Mouse (Mus musculus) megakaryocyte, adult 5-6 weeks (primary cell): ENCODE measurements at regions not wholly inside any gene's neighbourhood (a gene's known extent, or its start where the extent isn't known, plus 50 kb on each side); places are given as distances from the start of the nearest gene placed in this dataset.
A peak's percentile ranks its signal among the peaks of the same experiment; 100 is the strongest.

Experiments used
- ATAC-seq: 2 replicates; pipeline ENCODE4 v1.8.0; 2016; ENCODE audit warnings: mild to moderate bottlenecking, inconsistent platforms; ENCODE audit not compliant: poor library complexity, severe bottlenecking

GRCm38 (mm10) chr6:100428759-100429158, 141.5 kb upstream of the Rybp start:
- ATAC-seq, result no peak

GRCm38 (mm10) chr6:100425551-100425950, 138.3 kb upstream of the Rybp start:
- no peak for ATAC-seq

GRCm38 (mm10) chr6:100424788-100425403, 137.6 kb upstream of the Rybp start:
- peak; percentile 86 for ATAC-seq

GRCm38 (mm10) chr6:100424181-100424580, 136.9 kb upstream of the Rybp start:
- no peak for ATAC-seq

GRCm38 (mm10) chr6:100423636-100424035, 136.4 kb upstream of the Rybp start:
- ATAC-seq, result no peak

GRCm38 (mm10) chr6:100422603-100423002, 135.3 kb upstream of the Rybp start:
- no peak for ATAC-seq

GRCm38 (mm10) chr6:100421706-100422578, 134.7 kb upstream of the Rybp start:
- no peak for ATAC-seq

GRCm38 (mm10) chr6:100420602-100421001, 133.3 kb upstream of the Rybp start:
- ATAC-seq, result no peak

GRCm38 (mm10) chr6:100419782-100420540, 132.7 kb upstream of the Rybp start:
- no peak for ATAC-seq

GRCm38 (mm10) chr6:100416046-100416445, 128.8 kb upstream of the Rybp start:
- peak; percentile 96 for ATAC-seq

GRCm38 (mm10) chr6:100415514-100415913, 128.2 kb upstream of the Rybp start:
- no peak; the same call in 1 of the 2 replicates for ATAC-seq

- no peak for ATAC-seq
Observed at GRCm38 (mm10) chr6:100414836-100415235, 127.6 kb upstream of the Rybp start.

GRCm38 (mm10) chr6:100412486-100412885, 125.2 kb upstream of the Rybp start:
- no peak for ATAC-seq

GRCm38 (mm10) chr6:100411968-100412367, 124.7 kb upstream of the Rybp start:
- no peak for ATAC-seq

GRCm38 (mm10) chr6:100410067-100410631, 122.9 kb upstream of the Rybp start:
- ATAC-seq, result peak; percentile 79

GRCm38 (mm10) chr6:100408826-100409225, 121.5 kb upstream of the Rybp start:
- ATAC-seq, result no peak

GRCm38 (mm10) chr6:100406504-100406903, 119.2 kb upstream of the Rybp start:
- no peak for ATAC-seq

GRCm38 (mm10) chr6:100404161-100404560, 116.9 kb upstream of the Rybp start:
- ATAC-seq, result no peak

- peak; percentile 32; the same call in 1 of the 2 replicates for ATAC-seq
Observed at GRCm38 (mm10) chr6:100402716-100403115, 115.4 kb upstream of the Rybp start.

GRCm38 (mm10) chr6:100401728-100402127, 114.4 kb upstream of the Rybp start:
- no peak for ATAC-seq

GRCm38 (mm10) chr6:100399387-100399786, 112.1 kb upstream of the Rybp start:
- ATAC-seq, result peak; percentile 85
